Mouse (Mus musculus) liver, adult 10 weeks (tissue): ENCODE data around the gene Gm3486. TPM values are rescaled to one million over a fixed set of nuclear protein-coding genes. Genes with fewer than 3 reads are reported as not detected.

Source experiments
- polyA plus RNA-seq: library from polyadenylated mRNA; stranded (reverse); fragments of 350-450 nt; fragmentation: Illumina TruSeq; extraction: RNeasy Lipid Tissue Mini Kit (QIAGEN cat#74804); gene quantifications from one replicate; pipeline ENCODE4 v1.2.3, GENCODE M21; 2014; ENCODE audit warnings: low read depth, low replicate concordance

The Gm3486 gene
- not detected for polyA plus RNA-seq

DNA sequence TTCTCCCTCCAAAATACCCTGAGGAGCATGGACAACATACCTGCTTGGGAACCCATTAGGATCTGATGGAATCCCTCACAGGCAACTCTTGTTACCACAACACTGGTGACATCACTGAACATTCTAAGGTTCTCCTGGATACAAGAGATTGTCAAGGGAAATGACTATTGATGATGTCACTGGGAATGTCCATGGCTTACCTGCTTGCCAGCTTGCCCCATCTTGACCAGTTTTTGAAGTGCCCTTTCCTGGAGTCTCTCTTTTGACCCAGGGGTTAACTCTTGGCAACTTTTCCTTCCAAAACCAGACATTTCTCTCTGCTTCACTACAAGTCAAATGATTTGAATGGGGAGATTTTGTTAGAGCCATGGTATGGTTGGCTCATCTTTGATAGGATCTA lies at the start of gene Gm3486:
Gene Gm3486, minus strand, starts transcription at position 101 of the 400 bp plus-strand sequence.

DNA sequence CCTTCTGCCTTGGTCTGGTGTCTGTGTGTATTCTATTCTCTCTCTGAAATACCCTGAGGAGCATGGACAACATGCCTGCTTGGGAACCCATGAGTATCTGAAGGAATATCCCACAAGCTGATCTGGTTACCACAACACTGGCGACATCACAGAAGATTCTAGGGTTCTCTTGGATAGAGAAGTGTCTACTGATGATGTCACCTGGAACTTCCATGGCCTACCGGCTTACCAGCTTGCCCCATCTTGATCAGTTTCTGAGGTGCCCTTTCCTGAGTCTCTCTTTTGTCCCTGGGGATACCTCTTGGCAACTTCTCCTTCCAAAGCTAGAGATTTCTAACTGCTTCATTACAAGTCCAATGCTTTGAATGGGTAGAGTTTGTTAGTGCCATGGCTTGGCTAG lies 35.9 kb downstream of the Gm3486 start, which contains the start of gene Gm7954:
Gene Gm7954, minus strand, starts transcription at position 101 of the 400 bp plus-strand sequence.

Other genes starting within 250 kb of the Gm3486 start
- gene Gm2832, start 210.7 kb downstream of the Gm3486 start, polyA plus RNA-seq: not detected
- not detected for gene Gm5798, start 140.9 kb downstream of the Gm3486 start, polyA plus RNA-seq
- not detected for gene Gm7945, start 103.1 kb downstream of the Gm3486 start, polyA plus RNA-seq
- not detected for gene Gm6482, start 81.2 kb downstream of the Gm3486 start, polyA plus RNA-seq
- gene Gm7954, start 36.0 kb downstream of the Gm3486 start, polyA plus RNA-seq: not detected
- gene Gm7970, start 66.1 kb upstream of the Gm3486 start, polyA plus RNA-seq: not detected
- not detected for gene 1700049E17Rik2, start 83.7 kb upstream of the Gm3486 start, polyA plus RNA-seq
- gene Gm3072, start 135.1 kb upstream of the Gm3486 start, polyA plus RNA-seq: not detected
- gene Gm3676, start 157.0 kb upstream of the Gm3486 start, polyA plus RNA-seq: not detected
- not detected for gene Gm8068, start 212.4 kb upstream of the Gm3486 start, polyA plus RNA-seq